Mouse (Mus musculus) ES-Bruce4 (cell line): ENCODE results near the gene Sec14l1.

ENCODE experiments used
- CTCF ChIP-seq: IDR thresholded peaks from one replicate; pipeline ENCODE4 v1.8.1; 2011; ENCODE audit warnings: low read depth, low read length
- POLR2A ChIP-seq: IDR thresholded peaks from one replicate; pipeline ENCODE4 v1.8.1; 2011; ENCODE audit warnings: low read length; ENCODE audit not compliant: insufficient read depth

DNA sequence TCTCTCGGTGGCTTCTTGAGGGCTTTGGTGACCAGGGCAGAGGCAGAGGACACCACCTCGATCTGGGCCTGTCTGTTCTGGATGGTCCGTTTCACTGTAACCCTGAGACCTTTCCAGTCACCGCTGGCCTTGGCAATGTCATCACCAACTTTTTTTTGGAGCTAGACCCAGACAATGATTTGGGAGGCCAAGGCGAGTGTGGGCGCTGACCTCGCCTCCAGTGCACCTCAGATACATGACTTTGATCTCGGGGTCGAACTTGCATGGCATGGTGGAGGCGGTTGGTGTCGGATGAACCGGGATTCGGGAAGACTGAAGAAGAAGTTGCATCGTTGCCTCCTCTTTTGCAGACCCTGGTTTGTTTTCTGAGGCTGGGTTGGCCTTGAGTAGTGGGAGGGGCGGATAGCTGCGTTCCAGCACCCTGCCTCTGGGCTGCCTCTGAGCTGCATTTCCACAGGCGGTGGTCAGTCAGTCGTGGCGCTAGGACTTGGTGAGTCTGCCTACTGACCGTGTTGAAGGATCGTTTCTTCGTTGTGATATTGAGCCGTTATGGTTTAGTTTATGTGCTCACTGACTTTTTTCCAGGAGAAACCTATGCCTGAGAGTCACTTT, 19.9 kb downstream of the Sec14l1 start:
- TF ChIP-seq CTCF (no peak), POLR2A (no peak)
